Mouse (Mus musculus): ENCODE measurements at regions not wholly inside any gene's neighbourhood (a gene's known extent, or its start where the extent isn't known, plus 50 kb on each side); places are given as distances from the start of the nearest gene placed in this dataset.

DNA sequence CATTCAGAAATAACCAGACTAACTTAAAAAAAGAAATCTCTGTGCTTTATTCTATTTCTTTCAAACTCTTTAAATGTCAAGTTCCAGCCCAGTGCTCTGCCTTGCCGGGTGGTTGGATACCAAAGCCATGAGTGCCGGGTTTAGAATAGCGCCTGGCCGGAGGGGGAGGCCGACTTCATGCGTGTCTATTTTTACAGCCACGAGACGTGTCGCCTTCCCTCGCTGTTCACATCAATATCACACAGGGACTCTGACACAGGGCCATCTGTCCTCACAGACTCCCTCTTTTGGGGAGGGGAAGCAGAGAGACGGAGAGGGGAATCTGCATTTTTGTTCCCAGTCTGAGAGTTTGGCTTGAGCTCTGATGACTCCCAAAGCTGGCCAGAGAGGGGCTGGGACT, 58.7 kb downstream of the Rplp1 start:
- TF ChIP-seq CTCF (IDR thresholded peaks at IDR 0.05; ENCODE audit: control insufficient read depth, insufficient read depth, low read length): no peak
- TF ChIP-seq POLR2A (IDR thresholded peaks at IDR 0.05; ENCODE audit: borderline replicate concordance, control insufficient read depth, low read depth, low read length): no peak
